Mouse (Mus musculus): Measurements from ENCODE around the gene Agbl4.

Gene Agbl4

DNA sequence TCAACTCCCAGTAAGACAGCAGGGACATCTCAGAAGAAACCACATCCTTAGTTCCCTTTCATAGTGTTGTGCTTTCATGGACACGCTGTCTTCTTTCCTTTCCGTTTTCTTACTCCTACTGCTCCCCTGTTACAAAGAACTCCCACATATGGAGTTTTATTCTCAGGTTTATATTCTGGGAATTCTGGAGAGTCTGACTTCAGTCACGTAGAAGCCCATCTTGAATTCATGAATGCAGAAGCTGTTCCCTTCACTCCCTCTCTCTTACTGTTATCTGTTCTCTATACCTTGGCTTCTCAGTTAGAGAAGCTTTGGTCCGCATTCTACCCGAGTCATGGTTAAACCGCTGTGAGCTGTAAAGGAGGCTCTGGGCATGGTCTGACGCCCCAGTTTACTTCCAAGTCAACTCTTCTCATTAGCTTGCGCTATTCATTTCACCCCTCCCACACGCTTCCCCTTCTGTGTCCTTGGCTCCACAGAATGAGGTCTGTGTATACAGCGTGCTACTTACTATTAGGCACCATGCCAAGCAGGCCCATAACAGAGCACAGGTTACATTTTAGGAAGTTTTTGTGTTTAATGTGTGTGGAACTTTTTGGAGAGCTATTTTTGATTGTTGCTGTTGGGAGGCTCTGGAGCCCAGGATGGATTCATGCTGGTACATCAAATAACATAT is 1186.2 kb downstream of the Agbl4 start:
- DNase-seq (ENCODE audit: low spot score), result no peak

DNA sequence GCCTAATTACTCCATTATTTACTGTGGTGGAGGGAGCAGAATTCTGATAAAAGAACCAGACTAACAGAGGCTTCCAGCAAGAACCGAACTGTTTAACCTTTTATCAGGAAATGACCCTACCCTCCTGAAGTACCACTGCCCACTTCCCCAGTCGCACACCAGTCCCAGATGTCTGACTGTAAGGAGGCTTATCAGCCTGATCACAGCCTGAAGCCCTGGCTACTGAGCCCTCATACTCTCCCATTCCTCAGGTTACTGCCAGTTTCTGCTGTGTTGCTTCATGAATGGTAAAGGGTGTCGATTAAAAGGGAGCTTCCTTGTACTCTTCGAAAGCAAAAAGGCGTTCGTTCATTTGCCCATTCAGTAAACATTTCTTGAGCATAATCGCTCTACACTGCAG is 1186.8 kb downstream of the Agbl4 start:
- no peak for DNase-seq (ENCODE audit: low spot score)

DNA sequence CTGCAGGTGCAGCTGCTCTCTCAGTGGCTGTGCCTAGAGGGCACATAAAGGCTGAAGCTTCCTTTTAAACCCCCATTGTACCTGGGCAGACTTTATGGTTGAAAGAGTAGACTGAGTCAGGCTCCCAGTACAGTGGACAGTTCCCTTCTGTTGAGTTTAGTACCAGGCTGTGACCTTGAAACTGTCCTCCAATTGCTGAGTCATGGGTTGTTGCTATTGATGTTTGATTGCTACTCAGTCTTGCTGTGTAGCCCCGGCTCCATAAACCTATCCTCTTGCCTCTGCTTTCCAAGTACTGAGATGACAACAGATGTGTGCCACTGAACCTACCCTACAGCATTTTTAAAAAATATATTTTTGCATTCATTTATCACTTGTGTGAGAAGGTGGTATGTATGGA is 1190.8 kb downstream of the Agbl4 start:
- DNase-seq (ENCODE audit: low spot score), result no peak

DNA sequence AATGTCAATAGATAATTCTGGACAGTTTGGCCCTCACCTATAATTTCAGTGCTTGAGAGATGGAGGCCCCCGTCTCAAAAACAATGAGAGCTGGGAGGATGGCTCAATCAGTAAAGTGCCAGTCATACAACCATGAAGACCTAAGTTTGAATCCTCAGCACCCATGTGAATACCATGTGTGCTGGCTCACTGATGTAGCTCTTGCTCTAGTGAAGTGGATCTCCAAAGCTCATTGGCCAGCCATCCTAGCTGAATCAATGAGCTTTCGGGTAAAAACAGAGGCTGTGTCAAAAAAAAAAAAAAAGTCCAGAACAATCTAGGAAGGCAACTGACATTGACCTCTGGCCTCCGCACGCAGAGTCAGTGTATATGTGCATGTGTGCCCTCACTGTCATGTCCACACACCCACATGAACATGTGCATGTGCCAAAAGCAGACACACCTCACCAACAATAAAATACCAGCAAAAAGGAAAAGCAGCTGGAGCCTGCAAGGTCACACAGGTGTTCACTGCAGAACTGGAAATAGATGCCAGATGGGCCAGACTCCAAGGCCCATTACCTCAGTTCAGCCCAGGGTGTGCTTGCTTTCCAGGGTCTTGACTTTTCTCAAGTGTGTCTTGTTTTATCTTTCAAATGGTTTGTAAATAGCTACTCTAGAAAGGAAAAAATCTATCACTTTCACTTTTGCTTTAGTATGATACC is 1192.2 kb downstream of the Agbl4 start:
- DNase-seq (ENCODE audit: low spot score), result no peak

DNA sequence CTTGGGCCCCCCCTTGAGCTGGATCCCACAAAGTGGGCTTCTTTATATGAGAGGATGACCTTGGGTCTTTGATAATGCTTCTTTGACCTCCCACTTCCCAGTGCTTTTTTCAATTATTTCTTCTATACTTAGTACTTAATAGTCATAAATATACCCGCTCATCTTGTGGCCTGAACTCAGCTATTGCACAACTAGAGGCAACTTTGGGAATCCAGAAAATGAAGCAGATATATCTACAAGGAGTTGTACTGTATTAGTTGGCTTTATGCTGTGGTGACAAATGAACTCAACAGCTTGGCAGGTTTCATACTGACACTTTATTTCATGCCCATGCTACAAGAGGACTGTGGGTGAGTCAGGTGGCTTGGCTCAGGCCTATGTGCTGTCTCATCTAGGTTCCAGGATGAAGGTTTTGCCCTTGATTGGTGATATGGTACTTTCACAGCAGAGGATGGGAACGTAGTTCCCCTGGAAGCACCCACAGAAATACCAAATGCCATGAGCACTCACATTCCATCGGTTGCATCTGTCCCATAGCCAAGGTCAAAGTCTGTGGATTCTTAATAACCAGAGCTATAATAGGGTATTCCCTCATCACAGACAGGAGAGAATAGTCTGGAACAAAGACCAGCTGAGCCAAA is 1197.3 kb downstream of the Agbl4 start:
- no peak for DNase-seq (ENCODE audit: low spot score)

DNA sequence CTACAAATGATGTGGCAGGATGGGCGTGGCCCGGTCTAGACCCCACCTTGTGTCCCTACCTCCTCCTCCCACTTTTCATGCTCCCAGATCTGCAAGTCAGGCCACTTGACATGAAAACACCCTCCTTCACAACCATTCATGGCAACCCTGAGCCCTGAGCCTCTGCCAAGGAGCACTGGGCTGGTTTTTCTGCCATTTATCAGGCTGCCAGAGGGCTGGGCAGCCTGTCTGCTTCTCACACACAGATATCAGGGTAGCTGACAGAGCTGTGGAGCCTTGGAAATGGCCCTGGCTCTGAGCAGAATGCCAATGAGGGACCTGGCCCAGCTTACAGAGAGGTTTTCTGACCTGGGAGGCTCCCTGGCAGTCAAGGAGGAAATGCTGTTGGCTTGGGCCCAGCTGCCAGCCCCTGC is 1199.8 kb downstream of the Agbl4 start:
- no peak for DNase-seq (ENCODE audit: low spot score)

DNA sequence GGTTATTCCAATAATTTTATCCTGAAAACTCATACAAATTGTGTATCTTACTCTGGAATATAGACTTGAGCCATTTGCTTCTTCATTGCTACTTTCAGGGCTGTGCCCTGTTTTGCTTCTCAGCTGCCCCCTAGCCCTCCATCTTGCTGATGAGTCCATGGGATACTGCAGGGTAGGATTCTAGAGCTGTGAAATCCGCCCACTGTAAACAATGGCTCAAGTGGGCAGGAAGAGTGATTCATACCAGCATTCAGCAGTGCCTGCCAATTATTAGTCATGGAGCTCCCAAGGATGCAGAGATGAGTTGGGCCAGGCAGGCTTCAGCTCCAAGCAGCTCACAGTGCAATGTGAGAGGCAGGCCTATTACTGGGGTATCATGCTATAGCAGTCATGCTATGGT is 1200.5 kb downstream of the Agbl4 start:
- no peak for DNase-seq (ENCODE audit: low spot score)

DNA sequence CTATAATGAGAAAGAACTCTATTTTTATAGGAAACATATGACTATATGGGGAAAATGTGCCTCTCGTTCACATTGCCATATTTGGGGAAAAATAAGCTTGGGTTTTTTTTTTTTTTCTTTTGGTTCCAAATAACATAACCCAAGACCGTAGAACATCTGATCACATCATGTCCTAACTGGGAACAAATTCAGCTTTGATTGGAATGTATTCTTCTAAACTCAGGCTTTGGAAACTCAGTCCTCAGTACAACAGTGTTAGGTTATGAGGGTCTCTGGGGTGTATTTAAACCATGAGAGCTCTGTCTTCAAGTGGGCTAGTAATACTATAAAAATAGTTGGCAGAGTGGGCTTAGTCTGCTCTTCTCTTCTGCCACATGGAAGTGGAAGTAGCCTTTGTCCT is 1205.7 kb downstream of the Agbl4 start:
- DNase-seq (ENCODE audit: low spot score), result no peak

DNA sequence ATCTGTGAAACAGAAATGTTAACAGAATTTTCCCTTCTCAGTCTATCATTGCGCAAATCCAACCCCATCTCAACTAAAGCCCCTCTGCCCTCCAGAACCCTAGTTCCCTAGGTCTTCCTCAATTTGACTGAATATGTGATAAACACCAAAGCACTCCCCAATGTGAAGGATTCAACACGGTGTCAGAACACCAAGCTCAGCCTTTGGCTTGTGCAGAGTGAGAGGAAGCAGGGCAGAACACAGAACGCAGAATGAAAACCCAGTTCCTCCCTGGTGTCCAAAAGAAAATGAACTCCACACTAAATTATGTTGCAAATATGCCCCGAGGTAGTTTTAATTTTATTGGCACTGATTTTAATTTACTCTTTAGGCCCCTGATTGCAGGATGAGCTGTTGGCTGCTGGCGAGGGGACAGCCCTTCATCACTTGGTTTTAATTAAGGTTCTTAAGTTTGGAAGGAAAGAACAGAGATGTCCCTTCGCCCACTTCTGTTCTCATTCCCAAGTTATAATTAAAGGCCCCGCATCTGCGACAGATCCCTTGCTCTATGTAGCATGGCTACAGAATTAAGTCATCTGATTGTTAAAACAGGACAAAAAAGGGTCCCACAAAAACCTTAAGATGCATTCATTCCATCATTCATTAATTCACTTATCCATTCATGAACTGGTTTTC is 1210.5 kb downstream of the Agbl4 start:
- DNase-seq (ENCODE audit: low spot score), result no peak

DNA sequence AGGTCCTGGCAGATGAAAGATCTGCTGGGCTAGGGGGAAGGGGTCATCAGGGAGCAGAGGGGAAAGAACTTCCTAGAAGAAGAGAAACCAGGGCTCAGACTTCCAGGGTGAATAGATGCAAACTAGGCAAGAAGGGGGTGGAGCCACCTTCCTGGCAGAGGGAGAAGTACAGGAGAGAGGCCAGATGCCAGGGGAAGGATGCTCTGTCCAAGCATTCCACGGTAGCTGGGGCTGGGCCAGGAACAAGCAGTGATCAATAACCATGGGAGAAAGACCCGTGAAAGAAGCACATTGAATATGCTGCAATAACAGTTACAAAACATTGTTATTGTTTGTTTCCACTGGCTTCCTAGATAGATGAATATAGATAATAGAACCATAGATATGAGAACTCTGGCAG is 1224.4 kb downstream of the Agbl4 start:
- DNase-seq (ENCODE audit: low spot score), result no peak

DNA sequence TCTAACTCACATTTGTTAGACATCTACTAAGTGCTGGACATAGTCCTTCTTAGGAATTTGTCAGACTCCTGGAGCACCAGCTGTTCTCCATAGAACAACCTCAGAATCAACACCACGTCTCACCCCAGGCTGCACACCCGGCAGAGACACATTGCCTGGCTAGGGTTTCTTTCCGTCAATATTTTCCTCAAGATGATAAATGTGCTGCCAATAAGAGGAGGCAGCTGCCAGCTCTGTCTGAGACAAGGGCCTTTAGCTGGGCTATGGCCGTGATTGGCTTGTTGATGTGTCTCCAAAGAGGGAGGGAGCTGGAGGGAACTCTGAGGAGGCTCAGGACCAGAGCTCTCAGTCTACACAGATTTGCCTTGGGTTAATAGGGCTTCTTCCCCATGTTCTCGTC is 1227.5 kb downstream of the Agbl4 start:
- DNase-seq (ENCODE audit: low spot score), result no peak

DNA sequence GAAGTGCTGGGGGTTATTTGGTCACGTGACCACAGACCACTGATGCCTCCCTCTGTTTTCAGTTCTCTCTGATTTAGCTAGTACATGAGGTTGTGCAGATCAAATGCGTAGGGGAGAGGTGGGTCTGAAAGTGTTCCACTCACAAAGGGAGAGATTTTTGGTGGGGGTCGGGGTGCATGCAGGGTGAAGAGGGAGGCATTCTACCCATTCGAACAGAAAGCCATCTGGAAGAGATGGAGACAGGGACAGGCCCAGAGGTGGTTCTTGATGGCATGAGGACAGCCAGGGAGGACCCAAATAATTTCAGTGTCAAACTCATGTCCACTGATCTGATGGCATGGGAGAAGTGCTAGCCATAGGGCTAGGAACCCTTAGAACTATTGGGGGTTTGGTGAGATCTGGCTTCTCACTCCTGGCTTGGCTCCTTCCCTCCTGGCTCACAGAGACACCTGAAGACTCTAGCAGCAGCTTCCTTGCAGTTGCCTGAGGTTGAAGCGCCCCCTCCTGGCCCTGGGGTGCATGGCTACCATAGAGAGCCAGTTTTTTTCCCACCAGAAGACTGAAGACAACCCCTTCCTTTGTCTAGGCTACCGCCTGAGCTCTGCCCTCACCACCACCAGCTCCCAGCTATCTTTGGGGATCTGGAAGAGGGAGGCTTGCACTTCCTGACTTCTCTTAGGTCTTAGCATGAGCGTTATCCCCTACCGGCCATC is 1228.8 kb downstream of the Agbl4 start:
- DNase-seq (ENCODE audit: low spot score), result peak; percentile 3

DNA sequence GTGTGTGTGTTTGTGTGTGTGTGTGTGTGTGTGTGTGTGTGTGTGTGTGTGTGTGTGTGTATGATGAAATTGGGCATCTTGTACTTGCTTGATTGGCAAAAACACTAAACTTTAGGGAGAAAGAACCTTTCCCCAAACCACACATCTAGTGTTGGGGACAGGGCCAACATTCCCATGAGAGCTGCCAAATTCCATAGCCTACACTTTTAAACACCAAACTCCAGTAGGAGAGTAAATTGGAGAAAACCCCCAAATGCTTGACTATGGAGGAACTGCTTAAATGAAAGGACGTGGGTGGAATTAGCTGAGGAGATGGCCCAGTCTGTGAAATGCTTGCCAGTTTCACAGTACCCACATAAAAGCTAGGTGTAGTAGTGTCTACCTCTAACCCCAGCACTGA is 1235.2 kb downstream of the Agbl4 start:
- DNase-seq (ENCODE audit: low spot score), result no peak

DNA sequence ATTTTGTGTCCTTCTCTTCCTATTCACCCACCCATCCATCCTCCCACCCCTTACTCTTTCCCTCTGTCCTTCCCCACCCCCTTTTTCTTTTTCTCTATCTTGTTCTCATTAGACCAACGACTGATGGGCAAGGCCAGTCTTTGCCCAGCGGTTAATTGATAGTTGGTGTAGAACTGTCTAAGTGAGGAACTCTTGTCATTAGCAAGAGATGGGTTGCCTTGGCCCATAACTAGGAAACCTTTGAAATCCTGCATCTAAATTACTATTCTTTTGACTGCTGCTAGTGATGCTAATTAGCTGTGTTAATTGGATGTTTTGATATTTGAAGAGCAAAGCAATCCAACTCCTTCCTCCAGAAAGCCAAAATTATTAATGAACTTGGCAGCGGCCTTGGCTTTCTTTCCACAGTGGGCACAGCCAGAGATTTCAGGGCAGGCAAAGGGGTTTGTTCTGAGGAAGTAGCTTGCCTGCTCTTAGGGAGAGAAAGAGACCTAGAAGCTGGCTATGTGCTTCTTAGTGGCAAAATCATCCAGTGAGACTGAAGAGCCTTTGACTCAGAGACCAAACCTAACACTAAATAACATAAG is 1238.2 kb downstream of the Agbl4 start:
- no peak for DNase-seq (ENCODE audit: low spot score)

DNA sequence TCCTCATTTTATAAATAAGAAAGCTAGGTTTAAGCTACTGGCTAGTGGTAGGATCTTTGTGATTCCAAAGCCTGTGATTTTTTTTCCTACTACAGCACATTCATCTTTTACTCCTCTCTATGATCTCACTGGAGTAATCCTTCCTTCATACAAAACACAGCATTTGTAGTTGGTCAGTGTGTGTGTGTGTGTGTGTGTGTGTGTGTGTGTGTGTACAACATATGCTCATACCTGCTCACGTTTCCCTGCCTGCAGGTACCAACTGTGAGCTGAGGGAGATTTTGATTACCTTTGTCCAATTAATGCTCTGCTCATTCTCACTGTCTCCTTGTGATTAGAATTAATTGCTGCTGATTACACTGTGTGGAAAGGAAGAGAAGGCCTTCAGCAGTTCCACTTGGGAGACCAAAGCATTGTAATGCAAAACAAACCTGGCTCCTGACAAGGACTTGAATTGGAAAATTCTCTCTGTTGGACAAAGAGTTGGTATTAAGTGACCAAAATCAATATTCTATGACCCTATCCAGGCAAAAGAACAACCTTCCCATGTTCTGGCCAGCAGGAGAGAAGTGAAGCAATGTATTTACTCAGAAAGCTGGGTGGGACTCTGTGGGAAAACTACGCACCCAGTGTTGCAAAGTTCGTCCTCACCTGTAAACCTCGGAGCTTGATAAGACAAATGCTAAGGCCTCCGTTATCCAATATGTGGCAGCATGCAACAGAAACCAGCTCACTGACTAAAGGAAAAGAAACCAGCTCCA is 1241.7 kb downstream of the Agbl4 start:
- no peak for DNase-seq (ENCODE audit: low spot score)

DNA sequence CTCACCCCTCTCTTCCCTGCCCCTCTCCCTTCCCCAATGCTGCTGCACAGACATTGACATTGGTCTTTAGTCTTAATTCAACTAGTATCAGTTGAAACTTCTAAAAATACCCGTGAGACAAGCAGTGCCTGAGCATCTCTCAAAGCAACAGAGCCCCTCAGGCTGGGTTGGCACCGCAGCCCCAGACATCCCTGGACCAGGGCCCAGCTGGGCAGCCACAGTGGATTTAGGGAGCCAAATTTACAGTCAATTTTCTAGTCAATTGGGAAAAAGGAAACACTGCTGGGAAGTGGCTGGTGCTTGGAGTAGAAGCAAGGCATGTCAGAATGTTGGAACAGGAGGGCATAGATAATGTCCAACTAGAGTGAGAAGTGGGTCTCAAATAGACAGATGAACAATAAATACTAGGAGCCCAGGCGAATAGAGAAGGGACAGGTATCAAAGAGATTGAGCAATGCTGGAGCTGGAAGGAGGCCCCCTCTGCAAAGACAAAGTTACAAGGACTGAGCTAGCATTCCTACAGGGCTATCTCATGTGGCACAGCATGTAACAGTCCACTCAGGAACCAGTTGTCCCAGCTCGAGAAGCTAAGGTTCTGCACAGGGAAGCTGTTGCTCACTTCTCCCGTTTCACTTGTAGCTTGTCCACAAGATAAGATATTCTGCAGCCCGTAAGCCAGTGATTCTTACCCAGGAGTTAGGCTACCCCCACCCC is 1247.8 kb downstream of the Agbl4 start:
- DNase-seq (ENCODE audit: low spot score), result no peak

DNA sequence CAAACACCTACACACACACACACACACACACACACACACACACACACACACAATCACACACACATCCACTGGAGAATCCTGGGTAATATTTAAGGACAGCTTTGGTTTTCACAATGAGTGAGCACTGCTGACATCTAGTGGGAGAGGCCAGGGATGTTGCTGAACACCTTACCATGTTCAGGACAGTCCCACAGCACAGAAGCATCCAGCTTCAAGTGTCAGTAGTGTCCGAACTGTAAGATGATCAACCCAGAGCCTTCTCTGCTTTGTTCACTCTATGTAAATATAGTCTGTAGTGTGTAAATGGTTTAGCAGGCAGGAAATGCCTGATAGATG is 1248.3 kb downstream of the Agbl4 start:
- peak; percentile 6 for DNase-seq (ENCODE audit: low spot score)

DNA sequence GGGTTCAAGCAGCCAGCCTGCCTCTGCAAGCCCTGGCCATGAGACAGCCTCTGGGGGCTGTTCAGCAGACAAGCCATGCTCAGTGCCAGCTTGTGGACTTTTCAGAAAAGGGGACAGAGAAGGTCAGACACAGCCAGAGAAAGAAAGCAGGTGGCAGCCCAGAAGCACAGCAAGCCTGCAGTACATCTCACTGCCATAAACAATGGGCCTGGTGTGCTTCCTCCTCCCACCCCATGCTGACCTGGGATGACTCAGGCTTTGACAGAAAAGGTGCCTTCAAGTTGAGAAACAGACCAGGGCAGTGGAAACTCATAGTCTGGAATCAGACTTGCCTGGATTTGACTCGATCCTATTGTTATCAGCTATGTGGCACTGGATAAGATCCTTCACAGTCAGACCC is 1256.0 kb downstream of the Agbl4 start:
- DNase-seq (ENCODE audit: low spot score), result no peak

DNA sequence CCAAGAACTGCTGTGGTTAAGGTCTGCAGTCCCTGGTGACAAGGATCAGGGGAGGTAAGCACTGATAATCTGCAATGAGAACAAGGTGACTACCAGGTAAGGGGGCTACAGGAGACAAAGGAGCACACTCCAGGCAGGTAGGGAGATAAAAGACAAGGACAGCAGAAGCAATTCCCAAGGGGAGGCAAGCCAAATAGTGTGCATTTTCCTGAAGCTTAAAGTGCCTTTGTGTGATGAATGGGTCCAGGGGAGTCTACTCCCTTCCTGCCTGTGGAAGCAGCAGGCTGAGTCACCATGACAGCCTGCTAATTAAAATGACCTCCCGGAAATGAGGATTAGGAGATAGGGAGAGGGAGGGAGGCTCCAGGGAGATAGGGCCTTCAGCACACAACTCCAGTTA is 1266.3 kb downstream of the Agbl4 start:
- no peak for DNase-seq (ENCODE audit: low spot score)

DNA sequence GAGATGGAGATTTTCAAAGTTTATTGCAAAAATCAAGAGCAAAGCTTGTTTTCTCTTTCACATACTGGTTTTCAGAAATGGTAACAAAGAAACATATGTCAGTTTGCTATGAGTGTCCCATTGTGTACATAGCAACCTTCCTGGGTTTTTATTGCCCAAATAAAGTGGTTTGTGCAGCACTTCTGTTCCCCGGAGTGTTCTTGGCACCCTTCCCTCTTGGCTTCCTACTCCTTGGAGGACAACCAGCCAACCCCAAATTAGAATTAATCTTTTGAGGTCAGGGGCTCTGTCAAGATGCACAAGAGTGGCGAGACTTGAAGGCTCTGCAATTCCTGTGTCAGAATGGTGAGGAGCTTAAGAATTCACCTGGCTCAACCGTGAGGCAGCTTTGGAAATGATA is 1266.7 kb downstream of the Agbl4 start:
- DNase-seq (ENCODE audit: low spot score), result peak; percentile 14

DNA sequence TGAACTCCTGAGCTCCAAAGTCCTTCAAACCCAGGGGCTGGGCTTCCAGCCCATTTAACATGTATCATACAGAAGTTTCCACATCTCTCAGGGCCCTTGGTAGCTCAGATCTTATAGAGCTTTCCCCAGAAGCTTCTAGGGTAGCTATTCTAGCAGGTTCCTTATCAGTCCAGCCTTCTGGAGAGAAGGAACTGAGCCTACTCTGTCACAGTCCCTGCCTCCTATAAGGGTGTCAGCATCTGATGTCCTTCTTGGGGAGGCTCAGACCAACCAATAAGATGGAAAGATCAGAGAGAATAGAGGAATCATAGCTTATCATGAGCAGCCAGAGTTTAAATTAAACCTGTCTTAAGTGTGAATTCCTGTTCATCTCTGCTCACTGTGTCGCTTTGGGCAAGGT is 1269.3 kb downstream of the Agbl4 start:
- DNase-seq (ENCODE audit: low spot score), result no peak
